Mouse (Mus musculus) lung, embryonic 14.5 days (tissue): Measurements from ENCODE around the gene Clec4a3. TPM values are rescaled to one million over a fixed set of nuclear protein-coding genes. Genes with fewer than 3 reads are reported as not detected.
"Not testable (repeated sequence)": the region's sequence is repeated elsewhere in the genome, so short reads cannot be mapped to it uniquely, and the experiment has no call there.

ENCODE experiments used
- ATAC-seq: fragments of 200-750 bp; cut with Nextera tagmentation; 2 replicates; pipeline ENCODE4 v1.8.0; 2017; ENCODE audit warnings: mild to moderate bottlenecking, moderate TSS enrichment, moderate library complexity; ENCODE audit not compliant: insufficient read depth
- DNase-seq: peaks from one replicate; pipeline ENCODE4 v3.0.0-alpha.2; 2015
- H3K27ac ChIP-seq: fragments of 300-500 bp; sonication (generic); 2 replicates; pipeline ENCODE4 v1.5.1; 2014; ENCODE audit warnings: low read depth, mild to moderate bottlenecking, moderate library complexity
- H3K27me3 ChIP-seq: fragments of 300-500 bp; sonication (generic); 2 replicates; pipeline ENCODE4 v1.6.1; 2014; ENCODE audit warnings: low read length, control low read depth; ENCODE audit not compliant: insufficient read depth
- H3K36me3 ChIP-seq: fragments of 300-500 bp; sonication (generic); 2 replicates; pipeline ENCODE4 v1.6.1; 2014; ENCODE audit warnings: control low read depth; ENCODE audit not compliant: insufficient read depth
- H3K4me1 ChIP-seq: fragments of 300-500 bp; sonication (generic); 2 replicates; pipeline ENCODE4 v1.6.1; 2014; ENCODE audit warnings: antibody characterized with exemption, control low read depth; ENCODE audit not compliant: insufficient read depth
- H3K4me2 ChIP-seq: fragments of 300-500 bp; sonication (generic); 2 replicates; pipeline ENCODE4 v1.6.1; 2014; ENCODE audit warnings: mild to moderate bottlenecking
- H3K4me3 ChIP-seq: fragments of 300-500 bp; sonication (generic); 2 replicates; pipeline ENCODE4 v1.5.1; 2014; ENCODE audit warnings: low read depth, low read length
- H3K9ac ChIP-seq: fragments of 300-500 bp; sonication (generic); 2 replicates; pipeline ENCODE4 v1.6.1; 2014
- H3K9me3 ChIP-seq: fragments of 300-500 bp; sonication (generic); 2 replicates; pipeline ENCODE4 v1.6.1; 2016; ENCODE audit warnings: low read depth, low read length, control low read depth
- CTCF ChIP-seq: IDR thresholded peaks from 2 replicates; pipeline ENCODE4 v1.5.1; 2016; ENCODE audit warnings: antibody characterized with exemption, low read depth
- WGBS: fragments of 180-500 bp; shearing (Covaris S2); extraction: QIAGEN DNeasy Blood & Tissue Kit; methylation state at CpG from one replicate; pipeline ENCODE4 v1.1.7; 2014; 5-methylcytosine and 5-hydroxymethylcytosine counted together
- polyA plus RNA-seq: library from polyadenylated mRNA; unstranded; fragments of >200 nt; fragmentation: Nextera tagmentation; extraction: Ambion mirVana; gene quantifications from 2 replicates; pipeline ENCODE4 v1.2.1, GENCODE M21; 2014

Clec4a3 gene
- polyA plus RNA-seq, 1 experiment from 2014 or later: 2.3 TPM

DNA sequence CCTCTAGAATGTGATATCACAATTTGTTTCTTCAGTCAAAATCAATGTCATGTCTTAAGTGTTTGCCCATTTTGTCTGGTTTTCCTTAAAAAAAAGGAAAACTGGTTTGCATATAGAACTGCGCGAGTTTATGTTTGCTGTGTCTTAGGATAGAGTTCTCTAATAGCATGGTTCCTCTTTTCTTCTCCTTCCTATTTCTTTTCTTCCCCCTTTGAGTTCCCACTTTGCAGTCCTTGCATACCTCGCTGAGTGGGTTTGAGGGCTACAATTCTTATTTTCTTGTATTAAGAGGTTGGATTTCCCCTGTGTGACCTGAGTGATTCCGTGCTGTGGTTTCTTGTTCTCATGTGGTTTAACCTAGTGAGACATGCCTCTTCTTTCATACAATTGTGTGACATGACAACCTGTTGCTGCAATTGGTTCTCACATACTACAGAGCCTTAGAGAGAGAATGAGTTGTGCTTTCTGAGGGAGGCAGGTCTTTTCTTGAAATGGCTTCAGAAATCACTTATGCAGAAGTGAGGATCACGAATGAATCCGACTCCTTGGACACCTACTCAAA is 37.6 kb downstream of the Clec4a3 start, which contains the start of gene Clec4a4:
TSS of gene Clec4a4 (plus strand) at position 492 of the 562 bp plus-strand sequence.
- no peak within 1 kb of the TSS for H3K4me3 ChIP-seq
- no peaks in the 10 kb centered on the region for H3K4me1 ChIP-seq
- no peaks in the 10 kb centered on the region for H3K27me3 ChIP-seq
- TF ChIP-seq CTCF: no peak
- DNase-seq: no peak
- H3K9ac ChIP-seq: no peak within 1 kb of the TSS
- no peaks in the 10 kb centered on the region; the same call in 1 of the 2 replicates for H3K9me3 ChIP-seq
- no peak within 1 kb of the TSS for H3K27ac ChIP-seq
- ATAC-seq: no peak
- H3K36me3 ChIP-seq: no peaks in the 10 kb centered on the region
- H3K4me2 ChIP-seq: no peak within 1 kb of the TSS
- WGBS: 79% methylated on average over 6 of the region's 6 CpGs

DNA sequence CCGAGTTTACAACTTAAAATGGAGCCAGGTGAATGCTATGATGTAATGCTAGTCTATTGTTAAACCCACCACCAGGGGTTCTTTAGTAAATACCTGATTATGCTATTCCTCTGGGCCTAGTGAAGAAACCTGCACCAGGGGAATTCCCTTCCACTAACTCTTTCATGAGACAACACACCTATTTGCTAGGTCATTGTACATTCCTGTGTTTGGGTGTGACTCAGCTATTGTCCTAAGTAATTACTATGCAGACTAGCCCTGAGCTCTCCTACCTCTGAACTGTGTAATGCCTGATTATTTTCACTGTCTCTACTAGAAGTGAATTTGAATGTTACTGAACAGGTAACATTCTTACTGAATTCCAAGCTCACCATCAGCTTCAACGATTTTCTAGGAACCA is 52.4 kb downstream of the Clec4a3 start:
- not testable (repeated sequence) for H3K27ac ChIP-seq, H3K9me3 ChIP-seq, H3K4me1 ChIP-seq, H3K4me2 ChIP-seq, ATAC-seq, H3K36me3 ChIP-seq, H3K9ac ChIP-seq, H3K27me3 ChIP-seq, DNase-seq, H3K4me3 ChIP-seq
- 65% methylated on average over 2 of the region's 2 CpGs for WGBS

DNA sequence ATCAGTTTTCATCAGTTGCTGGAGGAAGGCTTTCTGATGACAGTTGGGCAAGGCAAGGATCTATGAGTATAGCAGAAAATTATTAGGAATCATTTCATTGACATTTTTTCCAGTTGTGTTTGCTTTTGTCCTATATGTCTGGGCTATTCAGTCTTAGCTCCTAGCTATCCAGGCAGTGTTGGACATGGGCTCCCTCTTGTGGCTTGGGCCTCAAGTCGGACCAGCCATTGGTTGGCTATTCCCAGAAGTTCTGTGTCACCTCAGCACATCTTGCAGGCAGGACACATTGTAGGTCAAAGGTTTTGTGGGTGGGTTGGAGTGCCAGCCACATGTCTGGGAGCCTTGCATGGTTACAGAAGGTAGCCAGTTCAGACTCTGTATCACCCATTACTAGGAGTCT is 53.3 kb downstream of the Clec4a3 start:
- no peaks in the 10 kb centered on the region for H3K36me3 ChIP-seq
- H3K9me3 ChIP-seq: no peaks in the 10 kb centered on the region
- H3K4me2 ChIP-seq: no peak overlapping the region
- 55% methylated on average over 1 of the region's 1 CpGs for WGBS
- no peak for ATAC-seq
- TF ChIP-seq CTCF: no peak
- DNase-seq: no peak
- no peaks in the 10 kb centered on the region for H3K27me3 ChIP-seq
- H3K4me1 ChIP-seq: no peaks in the 10 kb centered on the region
- no peak overlapping the region for H3K9ac ChIP-seq
- H3K4me3 ChIP-seq: no peak overlapping the region
- no peak overlapping the region for H3K27ac ChIP-seq

Other genes with a start within 250 kb of the Clec4a3 start
- 0.15 and 0.43 TPM in 2 replicates for gene Nanog, start 245.0 kb upstream of the Clec4a3 start, polyA plus RNA-seq
- gene Slc2a3, start 150.9 kb upstream of the Clec4a3 start, polyA plus RNA-seq: 8.4 and 8.9 TPM in 2 replicates
- gene Foxj2, start 132.6 kb upstream of the Clec4a3 start, polyA plus RNA-seq: 6.7 and 7.5 TPM in 2 replicates
- 3.2 and 4.0 TPM in 2 replicates for gene C3ar1, start 96.4 kb upstream of the Clec4a3 start, polyA plus RNA-seq
- gene Necap1, start 78.0 kb upstream of the Clec4a3 start, polyA plus RNA-seq: 46.1 and 50.9 TPM in 2 replicates
- 3.1 TPM in 2 replicates for gene Clec4a1, start 30.7 kb upstream of the Clec4a3 start, polyA plus RNA-seq
- gene Clec4a4, start 37.9 kb downstream of the Clec4a3 start, polyA plus RNA-seq: not detected in 2 replicates
- not detected in 2 replicates for gene Clec4b1, start 97.4 kb downstream of the Clec4a3 start, polyA plus RNA-seq
- 3.1 and 4.1 TPM in 2 replicates for gene Clec4a2, start 153.9 kb downstream of the Clec4a3 start, polyA plus RNA-seq
- gene Clec4b2, start 220.4 kb downstream of the Clec4a3 start, polyA plus RNA-seq: not detected in 2 replicates